Mouse (Mus musculus): ENCODE results near the gene 1700023F06Rik. TPM values are rescaled to one million over a fixed set of nuclear protein-coding genes. Genes with fewer than 3 reads are reported as not detected.

1700023F06Rik gene
- total RNA-seq, 1 experiment = not detected

DNA sequence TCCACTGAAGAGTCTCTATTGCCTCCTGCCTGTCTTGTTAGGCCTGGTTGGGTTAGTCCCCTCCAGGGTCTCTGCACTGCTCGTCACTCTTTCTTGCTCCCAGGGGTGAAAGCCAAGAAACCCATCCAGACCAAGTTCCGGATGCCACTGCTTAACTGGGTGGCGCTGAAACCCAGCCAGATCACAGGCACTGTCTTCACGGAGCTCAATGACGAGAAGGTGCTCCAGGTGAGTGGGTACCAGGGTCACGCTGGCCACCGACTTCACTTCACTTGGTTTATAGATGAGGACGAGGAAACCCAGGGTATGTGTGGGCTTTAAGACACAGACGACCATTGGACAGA is 14.6 kb downstream of the 1700023F06Rik start:
- no peak for DNase-seq (ENCODE audit: low read depth, low spot score)
- Histone ChIP-seq H3K4me3 (ENCODE audit: insufficient read depth in 1 of 2, low read depth in 1 of 2, low read length in 2 of 2, poor library complexity in 1 of 2, severe bottlenecking in 1 of 2) (peak overlapping the region in 1 of 2 experiments; percentile 65; a peak in 2 of 4 replicates), H3K36me3 (ENCODE audit: control insufficient read depth, insufficient read depth, low read length, poor library complexity, severe bottlenecking) (no peaks in the 10 kb centered on the region), H3K27ac (ENCODE audit: insufficient read depth, low read depth, low read length, poor library complexity, severe bottlenecking) (no peak overlapping the region), H3K9me3 (ENCODE audit: control insufficient read depth, insufficient read depth, low read depth, low read length) (no peaks in the 10 kb centered on the region), H3K9ac (ENCODE audit: insufficient read depth, low read depth, low read length, poor library complexity, severe bottlenecking) (no peak overlapping the region), H3K4me1 (ENCODE audit: control insufficient read depth in 2 of 2, insufficient read depth in 2 of 2, low read length in 2 of 2, poor library complexity in 1 of 2) (peaks cover 0 to 15% of the 10 kb centered on the region in 2 experiments; a peak in 2 of 4 replicates)
- no peak for TF ChIP-seq ZNF384 (IDR thresholded peaks at IDR 0.05; ENCODE audit: low read depth, low read length)
- TF ChIP-seq MAFK (IDR thresholded peaks at IDR 0.05; ENCODE audit: insufficient read depth, low read depth, low read length) = no peak
- no peak for TF ChIP-seq CHD2 (IDR thresholded peaks at IDR 0.05; ENCODE audit: low read depth, low read length)
- TF ChIP-seq ZC3H11A (IDR thresholded peaks at IDR 0.05; ENCODE audit: borderline replicate concordance, low read depth, low read length) = no peak
- in situ Hi-C loops (cut with MboI; ENCODE audit: low sequenced_read_pairs in 2 of 2, unreplicated experiment in 2 of 2) = no loop called here

DNA sequence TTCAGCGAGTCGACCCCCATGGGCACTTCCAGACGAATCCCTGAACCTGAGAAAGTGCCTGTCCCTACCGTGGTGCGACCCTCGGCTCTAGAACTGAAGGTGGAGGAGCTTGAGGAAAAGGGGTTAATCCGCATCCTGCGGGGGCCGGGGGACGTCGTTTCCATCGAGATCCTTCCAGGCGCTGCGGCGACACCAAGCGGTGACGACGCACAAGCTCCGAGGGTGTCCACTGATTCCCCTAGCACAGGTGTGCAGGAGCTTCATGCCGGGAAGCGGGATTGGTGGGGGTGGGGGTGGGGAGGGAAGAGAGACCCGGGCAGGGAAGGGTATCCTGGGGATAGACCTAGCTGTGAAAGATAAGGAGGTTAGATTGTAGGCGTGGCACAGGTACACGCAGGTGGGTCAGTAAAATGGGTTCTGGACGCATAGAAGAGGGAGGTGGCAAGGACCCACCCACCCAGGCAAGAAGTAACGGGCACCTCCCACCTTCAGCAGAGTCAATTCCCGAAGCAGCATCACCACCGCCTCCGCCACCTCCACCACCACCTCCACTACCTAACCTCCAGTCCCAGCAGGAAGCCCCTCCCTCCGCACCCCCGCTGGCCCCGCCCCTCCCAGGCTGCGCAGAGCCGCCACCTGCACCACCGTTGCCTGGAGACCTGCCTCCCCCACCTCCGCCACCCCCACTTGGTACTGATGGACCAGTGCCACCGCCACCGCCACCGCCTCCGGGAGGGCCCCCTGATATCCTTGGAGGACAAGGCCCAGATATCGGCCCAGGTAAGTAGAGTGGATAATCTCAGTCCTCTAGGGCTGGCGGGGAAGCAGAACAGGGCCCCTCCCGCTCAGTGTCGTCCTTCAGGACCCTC is 15.2 kb downstream of the 1700023F06Rik start:
- no peak overlapping the region for H3K27ac ChIP-seq (ENCODE audit: insufficient read depth, low read depth, low read length, poor library complexity, severe bottlenecking)
- H3K9me3 ChIP-seq (ENCODE audit: control insufficient read depth, insufficient read depth, low read depth, low read length) = no peaks in the 10 kb centered on the region
- peaks cover 0 to 12% of the 10 kb centered on the region in 2 experiments; a peak in 2 of 4 replicates for H3K4me1 ChIP-seq (ENCODE audit: control insufficient read depth in 2 of 2, insufficient read depth in 2 of 2, low read length in 2 of 2, poor library complexity in 1 of 2)
- in situ Hi-C loops (cut with MboI; ENCODE audit: low sequenced_read_pairs in 2 of 2, unreplicated experiment in 2 of 2) = no loop called here
- TF ChIP-seq HCFC1 (IDR thresholded peaks at IDR 0.05; ENCODE audit: borderline replicate concordance, insufficient read depth, low read length) (no peak), ZC3H11A (IDR thresholded peaks at IDR 0.05; ENCODE audit: borderline replicate concordance, low read depth, low read length) (no peak), CHD2 (IDR thresholded peaks at IDR 0.05; ENCODE audit: low read depth, low read length) (no peak), ZNF384 (IDR thresholded peaks at IDR 0.05; ENCODE audit: low read depth, low read length) (no peak), MAFK (IDR thresholded peaks at IDR 0.05; ENCODE audit: insufficient read depth, low read depth, low read length) (no peak)
- DNase-seq (ENCODE audit: low read depth, low spot score) = no peak
- no peaks in the 10 kb centered on the region for H3K36me3 ChIP-seq (ENCODE audit: control insufficient read depth, insufficient read depth, low read length, poor library complexity, severe bottlenecking)
- peak overlapping the region; percentile 11; the same call in 1 of the 2 replicates for H3K9ac ChIP-seq (ENCODE audit: insufficient read depth, low read depth, low read length, poor library complexity, severe bottlenecking)
- H3K4me3 ChIP-seq (ENCODE audit: insufficient read depth in 1 of 2, low read depth in 1 of 2, low read length in 2 of 2, poor library complexity in 1 of 2, severe bottlenecking in 1 of 2) = peak overlapping the region; percentile 63 to 65; a peak in 3 of 4 replicates

DNA sequence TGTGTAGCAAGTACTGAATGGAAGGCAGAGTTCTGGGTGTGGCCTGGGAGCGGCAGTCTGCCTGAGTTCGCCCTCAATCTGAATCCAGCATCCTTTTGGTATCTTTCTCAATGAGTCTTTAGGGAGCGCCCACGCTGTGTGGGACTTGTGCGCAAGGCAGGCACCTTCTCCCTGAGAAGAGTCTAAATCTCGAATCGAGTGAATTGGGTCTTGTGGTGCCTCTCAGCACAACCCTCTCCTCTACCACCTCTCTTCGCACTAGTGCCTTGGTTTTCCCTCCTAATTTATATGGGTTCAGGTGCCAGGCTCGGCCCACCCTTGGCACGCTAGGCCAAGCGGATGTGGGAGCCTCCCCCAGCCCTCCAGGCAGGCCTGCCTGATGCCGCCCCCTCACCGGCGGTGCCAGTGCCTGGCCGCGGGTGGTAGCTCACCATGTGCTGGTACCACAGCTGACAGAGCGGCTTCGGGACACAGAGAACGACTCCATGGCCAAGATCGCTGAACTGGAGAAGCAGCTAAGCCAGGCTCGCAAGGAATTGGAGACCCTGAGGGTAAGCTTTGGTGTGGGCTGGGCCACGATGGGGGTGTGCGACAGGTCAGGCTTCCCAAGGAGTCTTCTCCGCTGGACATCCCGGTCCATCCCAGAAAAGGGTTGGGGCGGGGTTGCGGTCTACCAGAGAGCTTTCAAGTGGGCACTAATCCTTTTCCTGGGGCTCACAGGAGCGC is 16.0 kb downstream of the 1700023F06Rik start:
- Histone ChIP-seq H3K4me1 (ENCODE audit: control insufficient read depth in 2 of 2, insufficient read depth in 2 of 2, low read length in 2 of 2, poor library complexity in 1 of 2) (peaks cover 0 to 10% of the 10 kb centered on the region in 2 experiments; a peak in 1 of 4 replicates), H3K9ac (ENCODE audit: insufficient read depth, low read depth, low read length, poor library complexity, severe bottlenecking) (no peak overlapping the region), H3K4me3 (ENCODE audit: insufficient read depth in 1 of 2, low read depth in 1 of 2, low read length in 2 of 2, poor library complexity in 1 of 2, severe bottlenecking in 1 of 2) (peak overlapping the region; percentile 63 to 65; a peak in 3 of 4 replicates), H3K27ac (ENCODE audit: insufficient read depth, low read depth, low read length, poor library complexity, severe bottlenecking) (no peak overlapping the region), H3K9me3 (ENCODE audit: control insufficient read depth, insufficient read depth, low read depth, low read length) (no peaks in the 10 kb centered on the region), H3K36me3 (ENCODE audit: control insufficient read depth, insufficient read depth, low read length, poor library complexity, severe bottlenecking) (no peaks in the 10 kb centered on the region)
- in situ Hi-C loops (cut with MboI; ENCODE audit: low sequenced_read_pairs in 2 of 2, unreplicated experiment in 2 of 2) = no loop called here
- no peak for DNase-seq (ENCODE audit: low read depth, low spot score)
- no peak for TF ChIP-seq MAFK (IDR thresholded peaks at IDR 0.05; ENCODE audit: insufficient read depth, low read depth, low read length)
- no peak for TF ChIP-seq HCFC1 (IDR thresholded peaks at IDR 0.05; ENCODE audit: borderline replicate concordance, insufficient read depth, low read length)
- TF ChIP-seq ZC3H11A (IDR thresholded peaks at IDR 0.05; ENCODE audit: borderline replicate concordance, low read depth, low read length) = no peak
- no peak for TF ChIP-seq ZNF384 (IDR thresholded peaks at IDR 0.05; ENCODE audit: low read depth, low read length)
- TF ChIP-seq CHD2 (IDR thresholded peaks at IDR 0.05; ENCODE audit: low read depth, low read length) = no peak

DNA sequence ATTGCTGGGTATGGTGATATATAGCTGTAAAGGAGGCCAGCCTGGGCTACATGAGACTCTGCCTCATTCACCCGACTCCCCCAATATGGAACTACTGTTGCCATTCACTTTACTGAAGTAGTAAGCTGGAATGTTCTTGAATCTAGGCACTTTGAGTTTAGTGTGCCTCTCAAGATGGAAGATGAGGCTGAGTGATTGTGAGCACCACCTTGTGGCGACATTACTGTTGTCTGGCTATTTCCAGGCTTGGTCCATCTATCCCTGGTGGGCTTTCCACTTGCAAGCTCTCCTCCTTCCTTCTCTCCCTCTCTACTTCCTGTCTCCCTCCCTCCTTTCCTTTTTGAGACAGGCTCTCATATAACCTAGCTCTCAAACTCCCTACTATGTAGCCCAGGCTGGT is 23.5 kb downstream of the 1700023F06Rik start:
- Histone ChIP-seq H3K27ac (ENCODE audit: insufficient read depth, low read depth, low read length, poor library complexity, severe bottlenecking) (no peak overlapping the region), H3K9me3 (ENCODE audit: control insufficient read depth, insufficient read depth, low read depth, low read length) (no peaks in the 10 kb centered on the region), H3K4me3 (ENCODE audit: insufficient read depth in 1 of 2, low read depth in 1 of 2, low read length in 2 of 2, poor library complexity in 1 of 2, severe bottlenecking in 1 of 2) (no peak overlapping the region), H3K4me1 (ENCODE audit: control insufficient read depth in 2 of 2, insufficient read depth in 2 of 2, low read length in 2 of 2, poor library complexity in 1 of 2) (no peaks in the 10 kb centered on the region), H3K9ac (ENCODE audit: insufficient read depth, low read depth, low read length, poor library complexity, severe bottlenecking) (no peak overlapping the region), H3K36me3 (ENCODE audit: control insufficient read depth, insufficient read depth, low read length, poor library complexity, severe bottlenecking) (no peaks in the 10 kb centered on the region)
- TF ChIP-seq ZNF384 (IDR thresholded peaks at IDR 0.05; ENCODE audit: low read depth, low read length) = no peak
- TF ChIP-seq ZC3H11A (IDR thresholded peaks at IDR 0.05; ENCODE audit: borderline replicate concordance, low read depth, low read length) = 0 out of 2 replicates have a peak, but pooled peaks have one; percentile 8
- no peak for DNase-seq (ENCODE audit: low read depth, low spot score)
- in situ Hi-C loops (cut with MboI; ENCODE audit: low sequenced_read_pairs in 2 of 2, unreplicated experiment in 2 of 2) = no loop called here

Measured in ES-E14 (cell line).